Mouse (Mus musculus) layer of hippocampus, adult 11-12 months (tissue): ENCODE data around the gene Nacc1.
"Not testable (repeated sequence)": the region's sequence is repeated elsewhere in the genome, so short reads cannot be mapped to it uniquely, and the experiment has no call there.

ENCODE experiments used
- DNase-seq: peaks from one replicate; pipeline ENCODE4 v3.0.0; 2022; ENCODE audit warnings: low spot score

Gene Nacc1

GRCm38 (mm10) chr8:84698929-84699401 lies 11.3 kb upstream of the Nacc1 start:
- DNase-seq: no peak

GRCm38 (mm10) chr8:84698288-84698687 lies 10.6 kb upstream of the Nacc1 start:
- no peak for DNase-seq

- DNase-seq: peak; percentile 70
These were observed 9.8 kb upstream of the Nacc1 start for GRCm38 (mm10) chr8:84697166-84698130.

GRCm38 (mm10) chr8:84695140-84695539 lies 7.5 kb upstream of the Nacc1 start:
- DNase-seq: no peak

- DNase-seq: no peak
These were observed 5.7 kb upstream of the Nacc1 start for GRCm38 (mm10) chr8:84693332-84693731.

- DNase-seq: peak; percentile 93
These were observed 1.6 kb upstream of the Nacc1 start for GRCm38 (mm10) chr8:84689091-84689915.

GRCm38 (mm10) chr8:84687003-84687704 lies 508 bp downstream of the Nacc1 start:
- no peak for DNase-seq

DNA sequence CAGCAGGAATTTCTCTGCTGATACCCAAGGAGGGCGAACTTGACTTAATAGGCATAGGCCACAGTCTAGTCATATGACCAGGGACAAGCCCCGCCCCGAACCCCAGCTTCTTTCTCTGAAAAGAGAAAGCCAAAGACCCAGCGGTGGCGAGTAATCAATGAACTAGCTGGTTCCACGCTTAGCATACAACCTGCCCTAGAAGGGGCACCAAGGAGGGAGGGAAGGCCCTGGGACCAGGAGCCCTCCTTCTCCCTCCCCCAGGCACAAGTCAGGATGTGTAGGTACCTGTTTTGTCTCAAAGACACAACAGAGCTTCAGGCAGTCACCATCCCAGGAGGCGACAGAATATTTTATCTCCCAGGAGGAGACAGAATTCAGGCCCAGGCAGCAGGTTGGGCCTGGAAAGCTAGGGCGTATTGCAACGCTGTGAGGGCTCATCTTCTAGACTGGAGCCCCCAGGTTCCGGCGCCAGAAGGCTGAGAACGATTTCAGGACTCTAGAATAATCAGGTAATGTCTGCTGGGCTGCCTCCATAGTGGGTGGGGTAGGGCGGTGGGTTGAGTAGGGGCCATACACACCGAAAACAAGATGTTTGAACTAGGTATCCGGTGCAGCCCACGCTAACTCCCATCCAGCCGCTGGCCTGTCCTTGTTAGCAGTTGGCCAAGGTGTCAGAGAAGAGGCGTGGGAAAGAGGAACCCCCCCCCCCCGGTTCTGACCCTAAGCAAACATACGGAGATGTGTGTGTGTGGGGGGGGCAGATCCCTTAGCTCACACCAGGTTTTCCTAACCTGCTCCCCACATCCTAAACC lies 1.3 kb downstream of the Nacc1 start, which contains the start of gene Trmt1:
Gene Trmt1, plus strand, starts transcription at position 117 of the 812 bp plus-strand sequence.
- DNase-seq: no peak

DNA sequence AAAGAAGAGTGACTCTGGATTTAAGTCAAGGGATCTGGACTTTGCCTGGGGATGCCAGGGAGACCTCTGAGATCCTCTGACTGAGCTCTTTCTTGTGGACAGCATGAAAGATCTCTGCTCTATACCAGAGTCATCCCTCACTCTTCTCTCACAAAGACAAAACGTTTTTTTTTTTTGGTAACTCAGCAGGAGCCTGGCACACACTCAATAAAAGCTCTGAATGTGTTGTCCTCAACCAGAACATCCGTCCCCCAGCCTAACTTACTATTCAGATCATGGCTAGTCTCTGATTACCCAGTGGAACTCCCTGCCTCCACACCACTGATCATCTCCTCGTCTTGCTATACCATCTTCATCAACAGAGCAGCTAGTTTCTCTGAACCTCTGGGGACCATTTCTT lies 3.1 kb downstream of the Nacc1 start:
- DNase-seq: no peak

GRCm38 (mm10) chr8:84682257-84682656 lies 5.4 kb downstream of the Nacc1 start:
- no peak for DNase-seq

- no peak for DNase-seq
These were observed 6.2 kb downstream of the Nacc1 start for GRCm38 (mm10) chr8:84681476-84681875.

GRCm38 (mm10) chr8:84677305-84677704 lies 10.4 kb downstream of the Nacc1 start:
- DNase-seq: no peak

DNA sequence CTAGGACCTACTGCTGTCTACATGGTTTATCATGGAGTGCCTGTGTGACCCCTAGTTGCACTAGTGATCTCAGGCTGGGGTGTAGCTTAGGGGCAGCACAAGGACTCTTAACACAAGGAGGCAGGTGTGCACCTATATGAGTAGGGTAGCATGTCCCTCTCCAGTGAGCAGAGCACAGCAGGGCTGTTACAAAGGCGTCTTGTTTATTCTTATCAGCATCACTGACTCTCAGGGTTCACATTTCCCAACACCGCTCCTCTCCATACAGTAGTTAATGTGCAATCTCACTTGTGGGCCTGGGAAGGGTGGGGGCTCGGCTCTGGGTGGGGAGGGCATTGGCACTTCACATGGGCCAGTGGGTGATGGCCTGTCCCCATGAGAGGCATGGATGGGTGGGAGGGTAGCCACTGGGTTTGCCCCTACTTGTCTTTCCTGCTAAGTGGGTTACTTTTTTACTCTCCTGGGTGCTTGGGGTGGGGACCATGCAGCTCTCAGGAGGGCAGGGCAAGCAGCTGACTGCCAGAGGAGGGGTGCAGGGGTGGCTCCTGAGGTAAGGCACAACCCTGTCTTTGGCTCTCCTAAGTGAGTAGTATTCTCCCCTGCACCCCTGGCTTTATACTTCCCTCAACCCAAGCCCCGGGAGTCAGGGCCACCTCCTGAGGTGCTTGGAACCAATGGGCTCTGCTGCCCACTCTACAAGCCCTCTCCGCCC lies 17.2 kb downstream of the Nacc1 start:
- not testable (repeated sequence) for DNase-seq

GRCm38 (mm10) chr8:84668731-84669485 lies 18.8 kb downstream of the Nacc1 start:
- DNase-seq: no peak

GRCm38 (mm10) chr8:84668081-84668480 lies 19.6 kb downstream of the Nacc1 start:
- DNase-seq: no peak

DNA sequence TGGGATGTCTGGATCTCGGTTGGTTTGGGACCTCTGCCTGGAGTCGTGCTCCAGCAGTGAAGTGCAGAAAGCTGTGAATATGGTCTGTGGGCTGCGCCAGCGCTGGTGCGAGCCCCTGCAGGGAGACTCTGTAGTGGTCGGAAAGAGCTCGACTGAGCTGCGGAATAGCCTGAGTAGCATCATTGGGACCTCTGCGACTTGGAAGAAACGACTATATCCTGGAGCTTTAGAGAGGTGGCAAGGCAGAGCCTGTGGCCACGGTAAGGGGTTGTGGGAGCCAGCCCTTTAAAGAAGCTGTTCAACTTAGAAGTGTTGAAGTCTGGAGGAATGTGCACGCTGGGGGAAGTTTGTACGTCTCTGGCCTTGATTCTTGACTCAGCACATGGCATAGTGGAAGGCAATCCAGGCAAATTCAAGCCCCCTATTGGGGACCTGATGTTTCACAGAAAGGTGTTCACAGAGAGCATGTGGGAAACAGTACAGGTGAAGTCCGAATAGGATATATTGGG lies 22.2 kb downstream of the Nacc1 start:
- DNase-seq: no peak

DNA sequence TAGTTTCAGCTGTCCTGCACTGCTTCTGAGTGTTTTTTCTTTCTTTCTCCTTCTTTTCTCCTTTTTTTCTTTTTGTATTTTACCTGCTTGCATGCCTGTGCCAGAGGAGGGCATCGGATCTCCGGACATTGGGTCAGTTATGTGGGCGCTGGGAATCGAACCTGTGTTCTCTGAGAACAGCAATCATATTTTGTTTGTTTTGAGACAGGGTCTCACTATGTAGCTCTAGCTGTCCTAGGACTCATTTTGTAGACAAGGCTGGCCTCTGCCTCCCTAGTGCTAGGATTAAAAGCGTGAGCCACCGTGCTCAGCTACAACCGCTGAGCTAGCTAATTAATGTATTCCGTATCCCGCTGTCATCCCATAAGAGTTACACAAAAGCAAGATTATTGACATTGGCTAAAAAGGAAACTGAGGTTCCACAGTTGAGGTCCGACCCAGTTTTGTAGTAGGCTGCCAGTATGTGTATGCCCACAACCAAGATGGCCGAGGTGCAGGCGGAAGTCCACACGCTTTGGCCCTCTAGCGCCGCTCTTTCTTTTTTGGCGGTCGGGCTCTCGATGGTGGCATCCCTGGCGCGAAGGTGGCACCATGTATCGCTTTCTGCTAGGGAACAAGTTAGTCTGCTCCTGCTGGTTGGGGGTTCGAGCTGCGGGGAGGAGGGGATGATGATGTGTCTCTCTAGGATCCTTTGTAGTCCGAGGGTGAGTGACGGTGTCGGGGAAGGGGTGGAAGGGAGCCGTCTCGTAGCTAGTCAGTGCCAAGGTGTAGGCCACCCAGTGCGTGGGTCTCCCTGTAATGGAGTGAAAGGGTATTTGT lies 22.9 kb downstream of the Nacc1 start:
- peak; percentile 87 for DNase-seq

- DNase-seq: peak; percentile 97
These were observed 24.0 kb downstream of the Nacc1 start for GRCm38 (mm10) chr8:84663483-84664327.
